Mouse (Mus musculus) hindbrain, embryonic 14.5 days (tissue): ENCODE data around the gene Ivl. TPM values are rescaled to one million over a fixed set of nuclear protein-coding genes. Genes with fewer than 3 reads are reported as not detected.

Experiments used
- ATAC-seq: fragments of 200-750 bp; cut with Nextera tagmentation; 2 replicates; pipeline ENCODE4 v1.8.0; 2017; ENCODE audit warnings: moderate number of reproducible peaks, mild to moderate bottlenecking, moderate TSS enrichment, moderate library complexity; ENCODE audit not compliant: low FRiP score
- DNase-seq: peaks from one replicate; pipeline ENCODE4 v3.0.0-alpha.2; 2015; ENCODE audit warnings: low spot score
- H3K27ac ChIP-seq: fragments of 300-500 bp; sonication (generic); 2 replicates; pipeline ENCODE4 v1.5.1; 2014; ENCODE audit warnings: mild to moderate bottlenecking, moderate library complexity
- H3K27me3 ChIP-seq: fragments of 300-500 bp; sonication (generic); 2 replicates; pipeline ENCODE4 v1.6.1; 2014; ENCODE audit warnings: mild to moderate bottlenecking, low read length, mixed read lengths; ENCODE audit not compliant: control insufficient read depth, insufficient read depth
- H3K36me3 ChIP-seq: fragments of 300-500 bp; sonication (generic); replicated peaks from 2 replicates; pipeline ENCODE4 v1.6.1; 2014; ENCODE audit not compliant: control insufficient read depth, insufficient read depth
- H3K4me1 ChIP-seq: fragments of 300-500 bp; sonication (generic); replicated peaks from 2 replicates; pipeline ENCODE4 v1.6.1; 2014; ENCODE audit warnings: antibody characterized with exemption, low read length, mixed read lengths; ENCODE audit not compliant: control insufficient read depth, insufficient read depth
- H3K4me2 ChIP-seq: fragments of 300-500 bp; sonication (generic); replicated peaks from 2 replicates; pipeline ENCODE4 v1.6.1; 2014; ENCODE audit warnings: mild to moderate bottlenecking, moderate library complexity
- H3K4me3 ChIP-seq: fragments of 300-500 bp; sonication (generic); replicated peaks from 2 replicates; pipeline ENCODE4 v1.5.1; 2014; ENCODE audit warnings: mild to moderate bottlenecking, low read length
- H3K9ac ChIP-seq: fragments of 300-500 bp; sonication (generic); 2 replicates; pipeline ENCODE4 v1.6.1; 2014
- H3K9me3 ChIP-seq: fragments of 300-500 bp; sonication (generic); 2 replicates; pipeline ENCODE4 v1.6.1; 2016; ENCODE audit warnings: low read length; ENCODE audit not compliant: control insufficient read depth
- whole genome bisulfite sequencing: fragments of 180-500 bp; shearing (Covaris S2); extraction: QIAGEN DNeasy Blood & Tissue Kit; methylation state at CpG from one replicate; pipeline ENCODE4 v1.1.7; 2014; 5-methylcytosine and 5-hydroxymethylcytosine counted together
- polyA plus RNA-seq: library from polyadenylated mRNA; unstranded; fragments of >200 nt; fragmentation: Nextera tagmentation; extraction: Ambion mirVana; gene quantifications from 2 replicates; pipeline ENCODE4 v1.2.1, GENCODE M21; 2014

Ivl gene
- polyA plus RNA-seq, 1 experiment from 2014 or later, result not detected

DNA sequence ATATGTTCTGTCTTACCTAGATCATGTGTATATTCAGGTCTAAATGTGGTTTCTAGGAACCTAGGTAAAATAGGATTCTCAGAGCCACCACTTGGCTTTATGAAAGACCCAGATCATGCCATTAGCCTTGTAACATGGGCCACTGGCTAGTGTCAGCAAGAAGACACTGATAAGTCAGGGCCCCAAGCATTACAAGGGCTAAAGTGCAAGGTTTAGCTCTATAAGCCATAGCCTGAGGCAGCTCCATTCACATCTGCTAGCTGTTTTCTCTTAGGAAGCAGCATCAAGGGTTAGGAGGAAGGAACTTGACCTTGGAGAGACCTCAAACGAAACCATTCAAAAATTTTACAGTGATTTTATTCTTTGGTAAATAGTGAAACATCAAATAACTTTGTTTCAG lies 11.5 kb upstream of the Ivl start:
- Histone ChIP-seq H3K36me3 (no peaks in the 10 kb centered on the region), H3K9ac (no peak overlapping the region), H3K4me3 (no peak overlapping the region), H3K9me3 (no peaks in the 10 kb centered on the region), H3K4me1 (no peaks in the 10 kb centered on the region), H3K27me3 (no peaks in the 10 kb centered on the region), H3K27ac (no peak overlapping the region), H3K4me2 (no peak overlapping the region)
- no peak for DNase-seq
- WGBS, result 75% methylated on average over 1 of the region's 1 CpGs
- ATAC-seq, result no peak

- ATAC-seq (no peak), DNase-seq (no peak)
- 75% methylated on average over 3 of the region's 3 CpGs for WGBS
- Histone ChIP-seq H3K4me3 (no peak overlapping the region), H3K4me2 (no peak overlapping the region), H3K9me3 (no peaks in the 10 kb centered on the region), H3K36me3 (no peaks in the 10 kb centered on the region), H3K4me1 (no peaks in the 10 kb centered on the region), H3K27me3 (no peaks in the 10 kb centered on the region), H3K9ac (no peak overlapping the region), H3K27ac (no peak overlapping the region)
Observed at GRCm38 (mm10) chr3:92583164-92583826, 9.8 kb upstream of the Ivl start.

DNA sequence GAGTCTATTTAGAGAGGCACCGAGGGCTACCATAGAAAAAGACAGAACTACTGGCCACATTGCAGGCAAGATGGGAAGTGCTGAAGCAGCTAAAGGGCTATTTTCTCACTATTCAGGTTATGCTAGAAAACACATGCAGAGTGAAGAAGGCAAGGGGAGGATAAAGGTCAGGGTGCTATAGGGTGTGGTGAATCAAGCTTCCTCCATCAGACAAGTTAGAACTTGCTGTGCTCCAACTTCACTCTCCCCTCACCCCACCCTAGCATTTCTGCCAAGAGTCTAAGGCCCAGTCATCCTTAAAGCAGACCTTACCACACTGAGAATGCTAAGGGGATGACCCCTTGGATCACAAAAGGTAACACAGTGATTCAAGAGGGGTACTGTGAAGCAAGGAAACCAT lies 6.0 kb upstream of the Ivl start:
- no peak overlapping the region for H3K27ac ChIP-seq
- no peak overlapping the region for H3K4me3 ChIP-seq
- DNase-seq (no peak), ATAC-seq (no peak)
- H3K4me2 ChIP-seq, result no peak overlapping the region
- H3K27me3 ChIP-seq, result no peaks in the 10 kb centered on the region
- H3K9ac ChIP-seq, result no peak overlapping the region
- WGBS, result 85% methylated on average over 1 of the region's 1 CpGs
- no peaks in the 10 kb centered on the region for H3K4me1 ChIP-seq
- no peaks in the 10 kb centered on the region for H3K9me3 ChIP-seq
- H3K36me3 ChIP-seq, result no peaks in the 10 kb centered on the region

DNA sequence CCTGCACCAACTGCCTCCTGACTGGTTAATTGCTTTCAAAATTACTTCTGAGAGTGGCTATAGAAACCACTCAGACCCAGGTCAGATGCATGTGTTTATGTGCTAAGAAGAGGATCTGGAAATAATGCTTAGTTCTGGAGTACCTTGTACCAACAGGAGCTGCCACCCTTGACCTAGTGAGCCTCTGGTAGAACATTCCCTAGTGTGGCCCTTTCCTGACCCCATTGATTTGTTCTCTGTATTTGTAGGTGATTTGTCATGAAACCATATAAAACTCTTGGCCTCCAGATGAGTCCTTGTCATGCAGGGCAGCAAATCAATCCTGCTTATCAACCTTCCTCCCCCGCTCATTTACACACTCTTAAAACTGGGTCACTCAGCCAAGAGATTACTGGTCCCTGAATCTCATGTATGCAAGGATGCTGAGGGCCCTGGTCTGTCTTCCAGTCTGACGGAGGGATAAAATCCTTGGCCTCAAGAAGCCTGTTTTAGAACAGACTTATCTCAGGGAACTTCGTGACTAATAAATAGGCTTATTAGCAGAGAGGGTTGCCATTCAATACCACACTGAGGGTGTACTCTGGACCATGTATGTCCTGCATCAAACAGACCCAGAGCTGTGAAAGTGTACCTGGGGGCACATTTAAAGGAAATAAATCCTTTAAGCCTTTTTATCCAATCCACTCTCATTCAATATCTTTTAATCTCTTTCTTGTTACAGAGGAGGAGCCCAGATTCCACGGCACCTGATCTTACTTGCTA lies 5.3 kb upstream of the Ivl start:
- Histone ChIP-seq H3K4me2 (no peak overlapping the region), H3K27ac (no peak overlapping the region), H3K9me3 (no peaks in the 10 kb centered on the region), H3K27me3 (no peaks in the 10 kb centered on the region), H3K36me3 (no peaks in the 10 kb centered on the region), H3K4me3 (no peak overlapping the region), H3K9ac (no peak overlapping the region), H3K4me1 (no peaks in the 10 kb centered on the region)
- 78% methylated on average over 4 of the region's 4 CpGs for WGBS
- DNase-seq (no peak), ATAC-seq (no peak)

DNA sequence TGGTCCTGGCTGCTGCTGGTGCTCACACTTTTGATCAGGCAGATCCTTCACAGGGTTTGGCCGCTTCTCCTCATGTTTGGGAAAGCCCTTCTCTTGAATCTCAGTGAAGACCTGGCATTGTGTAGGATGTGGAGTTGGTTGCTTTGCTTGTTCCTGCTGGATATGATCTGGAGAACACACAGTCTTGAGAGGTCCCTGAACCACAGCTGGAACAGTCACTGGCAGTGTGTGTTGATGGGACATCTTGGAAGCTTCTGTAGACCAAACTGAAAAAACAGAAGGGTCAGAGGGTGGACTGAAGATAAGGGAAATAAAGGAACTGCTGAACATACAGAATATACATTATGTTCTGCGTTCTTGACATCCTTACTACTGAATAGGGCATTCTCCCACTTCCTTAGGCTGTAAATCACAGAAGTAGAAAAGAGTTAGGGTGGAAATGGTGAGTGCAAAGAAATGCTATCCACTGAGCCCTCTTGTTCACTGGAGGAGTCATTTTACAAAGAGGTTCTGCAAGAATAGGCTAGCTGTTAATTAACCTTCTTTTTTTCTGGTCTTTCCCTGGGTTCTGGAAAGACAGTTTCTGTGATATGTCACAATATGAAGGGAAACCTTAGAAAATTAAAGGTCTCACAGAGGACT lies 900 bp downstream of the Ivl start:
- Histone ChIP-seq H3K9me3 (no peaks in the 10 kb centered on the region), H3K4me1 (no peaks in the 10 kb centered on the region), H3K27ac (no peak overlapping the region), H3K4me3 (no peak overlapping the region), H3K4me2 (no peak overlapping the region), H3K36me3 (no peaks in the 10 kb centered on the region), H3K9ac (no peak overlapping the region), H3K27me3 (no peaks in the 10 kb centered on the region)
- ATAC-seq (no peak), DNase-seq (no peak)
- 56% methylated on average over 2 of the region's 2 CpGs for WGBS

GRCm38 (mm10) chr3:92568752-92569151 lies 4.8 kb downstream of the Ivl start:
- H3K4me2 ChIP-seq, result no peak overlapping the region
- no peak overlapping the region for H3K4me3 ChIP-seq
- WGBS, result 96% methylated on average over 2 of the region's 2 CpGs
- H3K9ac ChIP-seq, result no peak overlapping the region
- H3K27me3 ChIP-seq, result no peaks in the 10 kb centered on the region
- DNase-seq (no peak), ATAC-seq (no peak)
- no peaks in the 10 kb centered on the region for H3K4me1 ChIP-seq
- H3K27ac ChIP-seq, result no peak overlapping the region
- H3K36me3 ChIP-seq, result no peaks in the 10 kb centered on the region
- H3K9me3 ChIP-seq, result no peaks in the 10 kb centered on the region

DNA sequence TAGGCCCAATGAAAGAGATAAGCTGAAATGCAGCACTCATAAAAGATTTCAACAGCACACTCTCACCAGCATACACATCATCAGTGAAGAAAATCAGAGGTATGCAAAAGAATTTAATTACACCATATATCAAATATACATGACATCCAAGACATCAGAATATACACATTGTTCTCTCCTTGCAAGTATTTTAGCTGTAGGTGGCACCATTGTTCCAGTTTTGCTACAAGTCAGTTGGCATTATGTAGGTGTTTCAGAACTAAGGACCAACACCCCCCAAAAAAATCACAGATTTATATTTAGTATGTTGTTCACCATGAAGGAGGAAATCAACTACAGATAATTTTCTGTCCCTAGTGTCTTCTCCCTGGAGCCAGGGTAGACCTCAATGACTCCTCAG lies 8.1 kb downstream of the Ivl start:
- Histone ChIP-seq H3K4me3 (no peak overlapping the region), H3K27me3 (no peaks in the 10 kb centered on the region), H3K4me1 (no peaks in the 10 kb centered on the region), H3K36me3 (no peaks in the 10 kb centered on the region), H3K4me2 (no peak overlapping the region), H3K9me3 (no peaks in the 10 kb centered on the region), H3K9ac (no peak overlapping the region), H3K27ac (no peak overlapping the region)
- DNase-seq, result no peak
- ATAC-seq, result no peak

DNA sequence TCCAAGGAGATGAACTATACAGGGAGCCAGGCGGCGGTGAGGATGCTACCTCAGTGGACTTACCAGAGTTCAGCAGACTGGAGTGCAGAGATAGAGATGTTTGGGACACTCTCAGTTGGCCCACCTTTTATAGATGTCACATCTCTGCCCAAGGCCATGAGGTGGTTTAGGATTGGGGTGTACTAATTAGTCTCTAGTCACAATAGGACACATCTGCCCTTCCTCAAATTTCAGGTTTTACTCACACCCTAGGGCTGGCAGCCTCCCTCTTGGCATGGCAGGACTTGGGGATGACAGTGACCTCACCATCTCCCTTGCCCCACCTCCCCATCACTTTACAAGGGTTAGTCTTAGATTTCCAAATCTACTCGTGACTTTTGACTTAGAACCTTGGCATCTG lies 39.1 kb downstream of the Ivl start, which contains the start of gene 2310046K23Rik:
Gene 2310046K23Rik, minus strand, starts transcription at position 101 of the 400 bp plus-strand sequence.
- ATAC-seq (no peak), DNase-seq (no peak)
- Histone ChIP-seq H3K9me3 (no peaks in the 10 kb centered on the region), H3K9ac (no peak within 1 kb of the TSS), H3K36me3 (no peaks in the 10 kb centered on the region), H3K27ac (no peak within 1 kb of the TSS), H3K4me3 (no peak within 1 kb of the TSS), H3K27me3 (no peaks in the 10 kb centered on the region), H3K4me1 (no peaks in the 10 kb centered on the region), H3K4me2 (no peak within 1 kb of the TSS)
- 93% methylated on average over 3 of the region's 3 CpGs for WGBS
